Mouse (Mus musculus) cortical plate, adult 2 months (tissue): ENCODE results near the gene Eif4g3. TPM values are rescaled to one million over a fixed set of nuclear protein-coding genes. Genes with fewer than 3 reads are reported as not detected.

Experiments
- H3K27ac ChIP-seq: fragments of 200-500 bp; 2 replicates; pipeline ENCODE4 v1.5.1; 2012; ENCODE audit warnings: low read length, control low read depth, inconsistent platforms; ENCODE audit not compliant: insufficient read depth
- H3K4me1 ChIP-seq: fragments of 200-500 bp; 2 replicates; pipeline ENCODE4 v1.6.1; 2011; ENCODE audit warnings: low read length; ENCODE audit not compliant: control insufficient read depth, insufficient read depth
- H3K4me3 ChIP-seq: fragments of 200-500 bp; 2 replicates; pipeline ENCODE4 v1.5.1; 2011; ENCODE audit warnings: mild to moderate bottlenecking, low read length, control low read depth; ENCODE audit not compliant: insufficient read depth
- CTCF ChIP-seq: fragments of 200-500 bp; IDR thresholded peaks from 2 replicates; pipeline ENCODE4 v1.5.1; 2011; ENCODE audit warnings: mild to moderate bottlenecking, control low read depth, low read length; ENCODE audit not compliant: insufficient read depth; ENCODE audit errors: extremely low read depth
- POLR2A ChIP-seq: fragments of 200-500 bp; IDR thresholded peaks from 2 replicates; pipeline ENCODE4 v1.6.1; 2011; ENCODE audit warnings: mild to moderate bottlenecking, low read length, control low read depth; ENCODE audit not compliant: insufficient read depth; ENCODE audit errors: extremely low read depth
- polyA plus RNA-seq: library from polyadenylated mRNA; depleted of rRNA; stranded (reverse); fragments of >200 nt; gene quantifications from 2 replicates; pipeline ENCODE4 v1.2.3, GENCODE M21; 2012

The Eif4g3 gene
- polyA plus RNA-seq, 1 experiment: 148 TPM

GRCm38 (mm10) chr4:138018011-138018410, 25.2 kb downstream of the Eif4g3 start:
- TF ChIP-seq CTCF: no peak
- no peak for TF ChIP-seq POLR2A
- Histone ChIP-seq H3K27ac (no peak overlapping the region), H3K4me3 (no peak overlapping the region), H3K4me1 (peaks cover 13% of the 10 kb centered on the region)

GRCm38 (mm10) chr4:138020231-138020630, 27.4 kb downstream of the Eif4g3 start:
- TF ChIP-seq CTCF: no peak
- TF ChIP-seq POLR2A: no peak
- Histone ChIP-seq H3K4me3 (no peak overlapping the region), H3K27ac (no peak overlapping the region), H3K4me1 (peaks cover 12% of the 10 kb centered on the region)

DNA sequence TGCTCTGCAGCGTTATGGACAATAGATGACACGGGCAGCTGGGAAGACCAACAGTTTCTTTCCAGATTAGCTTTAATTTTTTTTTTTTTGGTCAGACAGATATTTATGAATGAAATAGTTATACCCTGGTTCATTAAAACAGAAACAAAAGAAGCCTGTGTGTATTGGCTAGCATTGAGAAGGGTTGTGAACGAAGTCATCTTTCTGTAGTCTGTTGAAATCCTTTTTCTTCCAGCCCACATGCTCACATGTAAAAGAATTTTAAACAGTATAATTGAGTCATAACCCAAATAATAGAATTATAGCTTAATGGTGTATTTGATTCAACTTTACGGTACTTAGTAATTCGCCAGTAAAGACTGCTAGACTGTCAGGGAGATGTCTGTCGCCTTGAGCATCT, 28.8 kb downstream of the Eif4g3 start:
- no peak overlapping the region for H3K27ac ChIP-seq
- TF ChIP-seq POLR2A: no peak
- no peak for TF ChIP-seq CTCF

DNA sequence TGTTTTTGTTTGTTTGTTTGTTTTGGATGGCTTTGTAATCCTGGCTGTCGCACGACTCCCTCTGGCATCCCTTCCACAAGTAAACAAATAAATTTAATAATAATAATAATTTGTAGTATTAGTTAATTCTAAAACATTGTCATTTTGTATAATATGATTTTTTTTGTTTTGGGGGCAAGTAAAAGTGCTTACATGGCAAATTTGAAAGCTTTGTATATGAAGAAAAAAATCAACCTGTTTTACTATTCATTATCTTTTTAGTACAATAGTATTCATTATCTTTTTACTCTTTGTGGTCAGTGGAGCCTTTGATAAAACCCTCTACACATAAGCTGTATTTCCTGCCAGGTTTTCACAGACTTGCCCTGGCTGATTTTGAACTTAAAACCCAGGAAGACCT, 29.9 kb downstream of the Eif4g3 start:
- H3K27ac ChIP-seq: no peak overlapping the region
- TF ChIP-seq CTCF (no peak), POLR2A (no peak)
- H3K4me1 ChIP-seq: peaks cover 9% of the 10 kb centered on the region
- no peak overlapping the region for H3K4me3 ChIP-seq

More for the DNA sequence above, 28.8 kb downstream of the Eif4g3 start:
- peaks cover 12% of the 10 kb centered on the region for H3K4me1 ChIP-seq
- no peak overlapping the region for H3K4me3 ChIP-seq

DNA sequence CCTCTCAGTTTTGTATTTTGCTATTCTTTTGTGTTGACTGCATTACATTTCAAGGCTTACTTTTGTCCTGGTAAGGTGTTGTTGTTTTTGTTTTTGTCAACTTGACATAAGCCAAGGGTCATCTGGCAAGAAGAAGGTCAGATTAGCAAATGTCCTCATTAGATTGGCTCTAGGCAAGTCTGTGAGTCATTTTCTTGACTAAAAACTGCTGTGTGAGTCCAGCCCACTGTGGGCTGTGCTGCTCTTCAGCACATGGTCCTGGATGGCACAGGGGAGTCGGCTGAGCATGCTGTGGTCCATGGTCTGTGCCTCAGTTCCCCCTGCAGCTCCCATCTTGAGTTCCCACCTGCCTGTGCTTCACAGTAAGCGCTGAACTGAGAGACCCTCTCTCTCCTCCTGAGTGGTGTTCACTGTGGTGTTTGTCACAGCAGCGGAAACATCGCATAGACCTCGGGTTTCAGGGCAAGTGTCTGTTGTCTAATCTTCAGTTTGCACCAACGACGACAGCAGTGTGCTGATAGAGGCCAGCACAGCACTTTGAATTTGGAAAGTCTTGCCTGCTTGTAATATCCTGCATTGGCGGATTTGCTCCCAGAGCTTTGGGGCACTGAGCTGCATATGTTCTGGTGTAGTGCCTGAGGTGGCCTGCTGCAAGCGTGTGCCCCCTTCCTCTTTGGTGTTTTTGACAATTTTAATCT, 30.7 kb downstream of the Eif4g3 start:
- Histone ChIP-seq H3K27ac (no peak overlapping the region), H3K4me1 (peaks cover 9% of the 10 kb centered on the region), H3K4me3 (no peak overlapping the region)
- no peak for TF ChIP-seq POLR2A

DNA sequence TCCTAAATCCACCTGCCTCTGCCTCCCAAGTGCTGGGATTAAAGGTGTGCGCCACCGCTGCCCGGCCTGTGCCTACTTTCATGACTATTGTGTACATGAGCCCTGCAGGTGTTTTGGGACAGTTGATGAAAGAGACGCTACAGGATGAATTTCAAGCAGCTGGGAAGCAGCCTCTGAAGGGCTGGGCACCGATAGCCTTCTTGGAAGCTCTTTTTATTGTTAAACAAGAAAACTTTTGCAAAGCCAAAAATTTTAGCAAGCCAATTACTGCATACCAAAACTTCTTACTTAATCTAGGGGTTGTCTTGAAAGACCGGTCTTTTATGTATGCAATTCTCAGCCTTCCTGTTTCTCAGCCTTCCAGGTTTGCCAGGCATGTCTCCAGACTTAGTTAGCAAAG, 36.3 kb downstream of the Eif4g3 start:
- Histone ChIP-seq H3K27ac (no peak overlapping the region), H3K4me1 (peaks cover 6% of the 10 kb centered on the region; the same call in 1 of the 2 replicates)

GRCm38 (mm10) chr4:138031828-138032227, 39.0 kb downstream of the Eif4g3 start:
- H3K27ac ChIP-seq: no peak overlapping the region
- H3K4me3 ChIP-seq: no peak overlapping the region
- peaks cover 12% of the 10 kb centered on the region for H3K4me1 ChIP-seq
- no peak for TF ChIP-seq POLR2A
- TF ChIP-seq CTCF: no peak

More for the DNA sequence above, 36.3 kb downstream of the Eif4g3 start:
- no peak for TF ChIP-seq POLR2A
- no peak for TF ChIP-seq CTCF
- H3K4me3 ChIP-seq: no peak overlapping the region

GRCm38 (mm10) chr4:138033871-138034270, 41.0 kb downstream of the Eif4g3 start:
- no peak overlapping the region for H3K4me3 ChIP-seq
- no peak overlapping the region for H3K27ac ChIP-seq
- TF ChIP-seq POLR2A (no peak), CTCF (0 out of 2 replicates have a peak, but pooled peaks have one; percentile 16)
- peaks cover 17% of the 10 kb centered on the region for H3K4me1 ChIP-seq

DNA sequence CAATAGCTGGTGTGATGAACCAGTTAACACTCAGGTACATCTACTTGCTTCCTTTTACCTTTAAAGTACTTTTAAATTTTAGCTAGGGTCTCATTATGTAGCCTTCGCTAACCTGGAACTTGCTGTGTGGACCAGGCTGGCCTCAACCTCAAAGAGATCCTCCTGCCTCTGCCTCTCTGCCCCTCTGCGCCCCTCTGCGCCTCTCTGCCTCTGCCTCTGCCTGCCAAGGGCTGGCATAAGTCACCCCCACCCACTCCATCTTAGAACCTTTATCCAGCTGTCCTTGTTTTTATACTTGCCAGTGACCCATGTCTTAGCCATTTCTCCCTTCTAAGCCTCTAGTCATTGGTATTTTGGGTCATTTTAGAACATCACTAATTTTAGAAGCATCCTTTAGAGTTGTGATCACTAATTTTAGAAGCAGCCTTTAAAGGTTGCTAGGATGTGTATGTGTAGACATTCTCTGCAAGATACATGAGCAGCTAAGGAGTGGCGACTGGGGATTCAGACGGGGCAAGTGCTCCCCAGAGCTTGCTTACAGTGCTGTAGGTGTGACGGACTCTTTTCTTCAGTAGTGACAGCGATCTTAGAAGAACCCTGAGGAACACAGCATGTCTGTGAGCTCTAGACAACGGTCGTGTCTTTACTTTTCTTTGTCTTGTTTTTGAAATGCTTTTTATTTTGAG, 42.8 kb downstream of the Eif4g3 start:
- Histone ChIP-seq H3K27ac (no peak overlapping the region; the same call in 1 of the 2 replicates), H3K4me1 (peaks cover 19% of the 10 kb centered on the region), H3K4me3 (no peak overlapping the region)
- TF ChIP-seq POLR2A (peak; percentile 24; the same call in 1 of the 2 replicates), CTCF (no peak)

DNA sequence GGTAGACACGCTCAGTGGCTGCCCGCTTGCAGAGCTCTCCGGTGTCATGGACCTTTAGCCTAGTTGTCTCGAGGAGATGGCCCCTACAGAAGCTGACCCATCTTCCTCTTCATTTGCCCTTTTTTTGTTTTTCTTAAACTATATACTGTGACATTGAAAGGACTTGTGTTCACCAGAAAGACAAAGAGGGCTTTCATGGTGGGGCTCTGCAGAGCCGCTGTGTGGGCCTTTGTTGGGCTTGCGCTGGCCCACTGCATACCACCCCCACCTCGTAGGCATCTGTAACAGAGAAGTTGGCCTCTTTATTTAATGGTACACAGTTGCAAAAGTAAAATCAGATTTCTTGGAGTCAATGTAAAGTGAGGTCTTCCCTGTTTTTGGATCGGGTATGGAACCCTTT, 44.3 kb downstream of the Eif4g3 start:
- Histone ChIP-seq H3K4me1 (peaks cover 19% of the 10 kb centered on the region), H3K4me3 (no peak overlapping the region), H3K27ac (peak overlapping the region; percentile 27; the same call in 1 of the 2 replicates)
- TF ChIP-seq POLR2A: no peak
- no peak for TF ChIP-seq CTCF
